Mouse (Mus musculus) liver, embryonic 14.5 days (tissue): Measurements from ENCODE around the gene Mrps27.

Experiments used
- CTCF ChIP-seq: IDR thresholded peaks from 2 replicates; pipeline ENCODE4 v1.5.1; 2016; ENCODE audit warnings: antibody characterized with exemption, low read depth, control low read depth
- EP300 ChIP-seq: IDR thresholded peaks from 2 replicates; pipeline ENCODE4 v1.6.1; 2016; ENCODE audit warnings: antibody characterized with exemption, low read depth

- TF ChIP-seq CTCF: no peak
- TF ChIP-seq EP300: no peak
Measured at GRCm38 (mm10) chr13:99459612-99460011, 115.0 kb downstream of the Mrps27 start.
